Mouse (Mus musculus) forebrain, embryonic 16.5 days (tissue): ENCODE results near the gene Thap4. TPM values are rescaled to one million over a fixed set of nuclear protein-coding genes. Genes with fewer than 3 reads are reported as not detected.

Experiments
- polyA plus RNA-seq: library from polyadenylated mRNA; unstranded; fragments of >200 nt; fragmentation: Nextera tagmentation; extraction: Ambion mirVana; gene quantifications from 2 replicates; pipeline ENCODE4 v1.2.1, GENCODE M21; 2015

Thap4 gene
- polyA plus RNA-seq, 1 experiment from 2014 or later, result 47.5 TPM

Other genes with a start within 250 kb of the Thap4 start
- 3.9 TPM in 2 replicates for gene Farp2, start 242.8 kb downstream of the Thap4 start, polyA plus RNA-seq
- gene Stk25, start 96.2 kb downstream of the Thap4 start, polyA plus RNA-seq, result 316 and 341 TPM in 2 replicates
- 89.5 and 104 TPM in 2 replicates for gene Bok, start 69.2 kb downstream of the Thap4 start, polyA plus RNA-seq
- gene Atg4b, start 3.4 kb downstream of the Thap4 start, polyA plus RNA-seq, result 104 and 108 TPM in 2 replicates
- gene Dtymk, start 47.1 kb upstream of the Thap4 start, polyA plus RNA-seq, result 180 and 189 TPM in 2 replicates
- 11.9 and 12.3 TPM in 2 replicates for gene Ing5, start 49.1 kb upstream of the Thap4 start, polyA plus RNA-seq
- 17.2 and 19.5 TPM in 2 replicates for gene D2hgdh, start 70.0 kb upstream of the Thap4 start, polyA plus RNA-seq
- not detected in 2 replicates for gene Gal3st2, start 106.4 kb upstream of the Thap4 start, polyA plus RNA-seq
- 0.08 TPM in 1 of 2 replicates, not detected in the other for gene Gal3st2b, start 163.4 kb upstream of the Thap4 start, polyA plus RNA-seq
- not detected in 2 replicates for gene Gal3st2c, start 235.6 kb upstream of the Thap4 start, polyA plus RNA-seq